Mouse (Mus musculus): ENCODE measurements around the gene Col18a1.
A peak's percentile ranks its signal among the peaks of the same experiment; 100 is the strongest.

Col18a1 gene

GRCm38 (mm10) chr10:77110010-77110409, 56.3 kb downstream of the Col18a1 start:
- DNase-seq (ENCODE audit: low spot score): no peak

GRCm38 (mm10) chr10:77108106-77108505, 58.2 kb downstream of the Col18a1 start:
- no peak for DNase-seq (ENCODE audit: low spot score)

GRCm38 (mm10) chr10:77104327-77104726, 62.0 kb downstream of the Col18a1 start:
- no peak for DNase-seq (ENCODE audit: low spot score)

GRCm38 (mm10) chr10:77103689-77104088, 62.7 kb downstream of the Col18a1 start:
- DNase-seq (ENCODE audit: low spot score): no peak

GRCm38 (mm10) chr10:77099777-77100176, 66.6 kb downstream of the Col18a1 start:
- no peak for DNase-seq (ENCODE audit: low spot score)

- DNase-seq (ENCODE audit: low spot score): no peak
Measured at GRCm38 (mm10) chr10:77098619-77099018, 67.7 kb downstream of the Col18a1 start.

GRCm38 (mm10) chr10:77097890-77098200, 68.5 kb downstream of the Col18a1 start:
- no peak for DNase-seq (ENCODE audit: low spot score)

- peak; percentile 28 for DNase-seq (ENCODE audit: low spot score)
Measured at GRCm38 (mm10) chr10:77097006-77097889, 69.1 kb downstream of the Col18a1 start.

GRCm38 (mm10) chr10:77095666-77096065, 70.7 kb downstream of the Col18a1 start:
- no peak for DNase-seq (ENCODE audit: low spot score)

- DNase-seq (ENCODE audit: low spot score): no peak
Measured at GRCm38 (mm10) chr10:77093817-77094216, 72.5 kb downstream of the Col18a1 start.

- DNase-seq (ENCODE audit: low spot score): no peak
Measured at GRCm38 (mm10) chr10:77091538-77092097, 74.7 kb downstream of the Col18a1 start.

- no peak for DNase-seq (ENCODE audit: low spot score)
Measured at GRCm38 (mm10) chr10:77090063-77090462, 76.3 kb downstream of the Col18a1 start.

GRCm38 (mm10) chr10:77089336-77089735, 77.0 kb downstream of the Col18a1 start:
- DNase-seq (ENCODE audit: low spot score): peak; percentile 48

GRCm38 (mm10) chr10:77084568-77084967, 81.8 kb downstream of the Col18a1 start:
- no peak for DNase-seq (ENCODE audit: low spot score)

GRCm38 (mm10) chr10:77082921-77083320, 83.4 kb downstream of the Col18a1 start:
- no peak for DNase-seq (ENCODE audit: low spot score)

- DNase-seq (ENCODE audit: low spot score): peak; percentile 88
Measured at GRCm38 (mm10) chr10:77082453-77082852, 83.9 kb downstream of the Col18a1 start.

- no peak for DNase-seq (ENCODE audit: low spot score)
Measured at GRCm38 (mm10) chr10:77078961-77079360, 87.4 kb downstream of the Col18a1 start.

- DNase-seq (ENCODE audit: low spot score): no peak
Measured at GRCm38 (mm10) chr10:77078456-77078855, 87.9 kb downstream of the Col18a1 start.

GRCm38 (mm10) chr10:77074276-77074974, 91.9 kb downstream of the Col18a1 start:
- DNase-seq (ENCODE audit: low spot score): no peak

GRCm38 (mm10) chr10:77070072-77070471, 96.3 kb downstream of the Col18a1 start:
- DNase-seq (ENCODE audit: low spot score): peak; percentile 81

- DNase-seq (ENCODE audit: low spot score): no peak
Measured at GRCm38 (mm10) chr10:77068469-77068868, 97.9 kb downstream of the Col18a1 start.

- no peak for DNase-seq (ENCODE audit: low spot score)
Measured at GRCm38 (mm10) chr10:77064659-77065058, 101.7 kb downstream of the Col18a1 start.

GRCm38 (mm10) chr10:77064239-77064638, 102.1 kb downstream of the Col18a1 start:
- no peak for DNase-seq (ENCODE audit: low spot score)
